Mouse (Mus musculus) embryo, embryonic 11 days (tissue): Measurements from ENCODE around the gene Gpr153.
A peak's percentile ranks its signal among the peaks of the same experiment; 100 is the strongest.

Experiments
- DNase-seq: peaks from one replicate; pipeline ENCODE4 v3.0.0-alpha.2; 2015

Gene Gpr153

DNA sequence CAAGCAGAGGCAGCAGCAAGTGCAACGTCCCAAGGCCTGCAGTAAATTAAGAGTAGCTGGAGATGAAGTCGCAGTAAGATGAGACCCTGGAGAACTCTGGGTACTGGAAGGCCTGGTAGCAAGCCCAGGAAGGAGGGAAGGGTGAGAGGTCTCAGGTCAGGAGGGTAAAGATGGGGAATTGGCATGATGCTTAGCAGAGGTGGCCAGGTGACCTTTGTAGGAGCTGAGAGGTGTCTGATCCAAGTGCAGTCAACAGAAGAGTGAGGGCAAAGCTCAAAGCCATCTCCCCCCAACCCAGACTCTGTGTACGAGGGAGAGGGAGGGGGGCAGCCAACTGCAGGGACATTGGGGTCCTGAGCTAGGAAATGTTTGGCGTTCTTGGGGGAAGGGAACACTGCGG, 47.4 kb downstream of the Gpr153 start:
- no peak for DNase-seq

DNA sequence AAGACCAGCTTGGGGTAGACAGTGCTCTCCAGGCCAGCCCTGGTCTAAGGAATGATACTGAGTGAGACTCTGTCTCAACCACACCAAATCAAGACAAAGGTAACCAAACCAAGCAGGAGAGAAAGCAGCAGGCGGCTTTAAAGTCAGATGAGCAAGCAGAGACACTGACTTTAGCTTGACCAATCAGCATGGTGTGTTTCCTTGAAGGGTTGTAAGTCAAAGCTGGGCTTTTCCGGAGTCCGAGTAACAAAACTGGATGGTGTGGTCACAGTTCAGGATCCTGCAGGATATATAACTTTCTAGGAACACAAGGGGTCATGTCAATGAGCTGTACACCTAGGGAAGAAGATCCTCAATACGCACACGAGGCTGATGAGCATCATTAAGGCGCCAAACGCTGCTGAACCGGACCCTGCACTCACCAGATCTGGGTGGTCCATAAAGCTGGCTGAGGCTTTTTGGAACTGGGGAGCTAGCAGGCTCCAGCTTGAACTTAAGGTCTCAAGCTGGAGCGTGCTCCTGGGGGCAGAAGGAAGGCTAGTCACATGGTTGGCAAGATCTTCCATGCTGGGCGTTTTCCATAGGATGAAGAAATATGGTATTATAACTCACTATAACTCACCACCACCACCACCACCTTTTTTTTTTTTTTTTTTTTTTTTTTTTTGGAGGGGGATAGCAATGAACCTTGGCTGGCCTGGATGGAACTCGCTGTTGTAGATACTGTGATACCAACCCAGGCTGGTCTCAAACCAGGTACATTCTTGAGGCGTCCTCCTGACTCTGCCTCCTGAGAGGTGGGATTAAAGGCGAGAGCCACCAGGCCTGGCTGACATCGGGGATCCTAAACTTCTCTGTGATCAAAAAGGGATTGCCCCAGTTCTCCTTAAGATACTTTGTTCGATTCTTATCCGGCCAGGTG, 50.9 kb downstream of the Gpr153 start:
- no peak for DNase-seq

DNA sequence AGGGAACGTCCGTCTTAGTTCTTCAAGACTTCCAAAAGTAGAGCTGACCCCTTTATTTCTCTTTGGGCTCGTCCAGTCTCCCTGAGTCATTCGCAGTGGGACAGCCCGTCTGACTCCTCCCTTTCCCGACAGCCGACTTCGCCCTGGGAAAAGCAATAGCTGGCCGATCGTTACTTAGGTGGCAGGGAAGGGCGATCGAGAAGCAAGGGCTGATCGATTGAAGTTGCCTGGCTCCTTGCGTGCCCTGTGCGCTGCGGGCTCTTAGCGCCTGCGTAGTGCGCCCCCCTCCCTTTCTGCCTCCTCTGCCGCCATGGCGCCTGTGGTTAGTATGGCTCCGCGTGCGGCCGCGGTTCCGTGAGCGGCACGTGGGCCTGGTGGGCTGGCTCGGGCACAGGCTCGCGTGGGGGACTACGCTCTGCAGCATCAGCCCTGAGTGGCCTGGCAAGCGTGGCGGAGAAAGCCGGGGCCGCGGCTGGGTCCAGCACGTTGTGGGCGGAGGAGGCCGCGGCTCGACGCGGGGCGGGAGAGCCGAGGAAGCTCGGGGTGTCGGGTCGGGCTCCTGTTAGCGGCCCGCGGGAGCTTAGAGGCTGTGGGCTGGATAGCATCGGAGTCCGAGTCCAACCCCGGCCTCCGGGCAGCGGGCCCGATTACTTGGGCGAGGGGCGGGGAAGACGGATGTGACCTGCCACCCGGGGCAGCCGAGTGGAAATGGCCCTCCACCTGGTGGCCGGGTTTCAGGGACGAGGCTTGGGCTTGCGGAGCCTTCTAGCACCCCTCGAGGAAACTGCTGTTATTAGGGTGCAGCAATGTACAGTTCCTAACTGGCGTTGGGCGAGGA, 51.8 kb downstream of the Gpr153 start, which contains the start of gene Rpl22:
Gene Rpl22 (plus strand): TSS at position 169 of the 838 bp plus-strand sequence.
- peak; percentile 98 for DNase-seq

DNA sequence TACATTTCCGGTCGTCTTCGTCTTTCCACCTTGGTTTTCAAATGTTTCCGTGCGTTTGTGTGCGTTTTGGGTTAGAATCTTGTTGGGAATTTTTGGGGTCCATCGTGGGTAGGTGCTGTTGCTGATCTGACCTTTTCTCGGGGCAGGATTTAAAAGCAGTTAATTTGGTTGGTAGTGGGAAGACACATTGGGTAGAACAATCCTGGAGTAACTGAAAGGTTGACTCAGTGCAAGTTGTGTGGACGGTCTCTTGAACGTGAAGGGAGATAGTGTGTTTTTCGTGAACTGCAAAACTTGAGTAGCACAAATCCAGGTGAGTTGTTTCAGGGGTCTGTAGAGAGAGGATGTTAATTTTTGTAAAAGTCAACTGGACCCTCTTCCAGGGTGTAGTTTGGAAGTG, 52.5 kb downstream of the Gpr153 start:
- no peak for DNase-seq

DNA sequence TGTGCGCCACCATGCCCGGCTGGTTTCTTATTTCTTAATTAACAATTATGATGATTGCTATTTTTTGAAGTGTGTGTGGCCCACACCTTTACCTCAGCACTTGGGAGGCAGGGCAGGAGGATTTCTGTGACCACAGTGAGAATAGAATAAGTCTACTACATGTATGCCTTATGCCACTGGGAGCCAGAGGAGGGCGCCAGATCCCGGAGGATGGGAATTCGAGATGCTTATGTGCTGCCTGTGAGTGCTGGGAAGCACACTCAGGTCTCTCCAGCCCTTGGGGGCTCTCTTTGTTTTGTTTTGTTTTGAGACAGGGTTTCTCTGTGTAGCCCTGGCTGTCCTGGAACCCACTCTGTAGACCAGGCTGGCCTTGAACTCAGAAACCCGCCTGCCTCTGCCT, 54.7 kb downstream of the Gpr153 start:
- DNase-seq: peak; percentile 51

DNA sequence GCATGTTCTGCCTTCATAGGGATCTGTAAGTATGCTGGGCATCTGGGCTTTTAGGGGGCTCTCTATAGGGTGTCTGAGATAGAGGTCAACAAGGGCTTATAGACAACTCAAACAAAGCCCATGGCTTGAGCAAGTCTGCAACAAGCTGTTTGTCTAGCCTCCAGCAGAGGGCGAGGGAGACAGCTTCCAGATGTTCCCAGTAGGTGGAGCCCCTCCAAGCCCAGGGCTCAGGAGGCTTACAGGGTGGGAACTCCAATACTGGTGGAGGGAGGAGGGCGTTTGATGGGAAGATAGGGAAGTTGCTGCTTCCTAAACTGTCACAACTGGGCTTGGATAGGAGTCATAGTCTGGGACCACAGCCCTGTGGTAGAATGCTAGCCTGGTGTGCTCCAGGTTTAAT, 58.9 kb downstream of the Gpr153 start:
- DNase-seq: peak; percentile 84

DNA sequence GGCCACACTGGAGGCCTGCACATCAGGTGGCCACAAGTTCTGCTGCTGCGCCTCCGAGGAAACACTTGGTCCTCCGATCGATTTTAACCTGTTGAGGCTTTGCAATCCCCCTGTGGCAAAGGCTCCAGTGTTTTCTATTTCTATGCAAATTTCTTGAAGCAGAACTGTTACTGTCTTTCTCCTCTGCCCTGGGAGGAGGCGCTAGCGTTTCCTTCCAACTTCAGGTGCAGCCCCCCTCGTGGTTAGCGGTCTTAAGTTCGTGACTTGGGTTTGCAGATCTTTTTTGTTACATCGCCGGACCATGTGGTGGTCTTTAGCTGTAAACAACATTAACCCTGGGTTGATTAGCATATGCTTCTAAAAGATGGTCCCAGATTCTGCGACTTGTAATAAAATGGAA, 59.6 kb downstream of the Gpr153 start:
- no peak for DNase-seq
